Mouse (Mus musculus): ENCODE measurements around the gene Paqr7. TPM values are rescaled to one million over a fixed set of nuclear protein-coding genes. Genes with fewer than 3 reads are reported as not detected.
A peak's percentile ranks its signal among the peaks of the same experiment; 100 is the strongest.

Paqr7 gene
- polyA plus RNA-seq, 1 experiment from 2014 or later: 2.2 TPM

DNA sequence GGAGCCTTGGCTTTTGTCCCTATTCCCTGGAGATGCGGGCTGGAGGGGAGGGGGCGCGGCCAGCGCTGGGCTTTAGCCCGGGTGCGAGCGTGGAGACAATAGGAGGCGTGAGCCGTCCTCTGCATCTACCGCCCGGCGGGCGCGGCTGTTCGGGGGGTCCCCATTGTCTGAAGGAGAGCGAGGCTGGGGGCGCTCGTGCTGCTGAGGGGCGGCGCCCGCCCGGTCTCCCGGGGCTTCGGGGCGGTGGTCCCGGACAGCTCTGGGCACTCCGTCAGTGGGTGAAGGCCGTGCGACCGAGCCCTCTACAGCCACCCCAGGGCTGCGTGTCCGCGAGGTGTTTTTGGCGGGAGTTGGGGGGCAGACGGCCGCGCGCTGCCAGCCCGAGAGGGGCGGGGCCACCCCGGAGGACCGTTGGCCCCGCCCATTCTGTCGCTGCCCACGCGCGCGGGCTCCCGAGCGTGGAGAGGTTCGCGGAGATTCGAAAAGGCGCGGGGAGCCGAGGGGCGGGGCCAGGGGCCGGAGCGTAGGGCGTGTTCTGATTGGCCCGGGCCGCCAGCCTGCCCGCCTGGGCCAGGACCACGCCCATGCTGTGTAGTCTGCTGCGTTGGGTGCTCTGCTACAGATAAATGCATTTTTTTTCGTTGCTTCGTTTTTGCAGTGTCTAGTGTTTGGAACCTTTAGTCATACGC, 27.8 kb upstream of the Paqr7 start:
- no peaks in the 10 kb centered on the region for H3K9me3 ChIP-seq (ENCODE audit: control insufficient read depth, low read length)
- H3K4me1 ChIP-seq (ENCODE audit: control insufficient read depth, insufficient read depth, low read length): peaks cover 9% of the 10 kb centered on the region; the same call in 1 of the 2 replicates
- H3K9ac ChIP-seq (ENCODE audit: low read length): peak overlapping the region; percentile 98
- H3K4me3 ChIP-seq (ENCODE audit: low read depth, low read length): peak overlapping the region; percentile 96
- no peaks in the 10 kb centered on the region for H3K27me3 ChIP-seq (ENCODE audit: control insufficient read depth, insufficient read depth, low read length)
- ATAC-seq (ENCODE audit: insufficient read depth, low FRiP score, low TSS enrichment): peak; percentile 86
- peaks cover 14% of the 10 kb centered on the region for H3K36me3 ChIP-seq (ENCODE audit: control insufficient read depth, insufficient read depth, low read length)
- under 1% methylated on average over 57 of the region's 68 CpGs for WGBS
- peak overlapping the region; percentile 95 for H3K27ac ChIP-seq (ENCODE audit: low read depth, low read length)
- peak overlapping the region; percentile 89 for H3K4me2 ChIP-seq (ENCODE audit: low read depth)
- DNase-seq (ENCODE audit: low spot score): peak; percentile 98

- DNase-seq (ENCODE audit: low spot score): peak; percentile 53
- Histone ChIP-seq H3K4me3 (ENCODE audit: low read depth, low read length) (peak overlapping the region; percentile 96), H3K9me3 (ENCODE audit: control insufficient read depth, low read length) (no peaks in the 10 kb centered on the region), H3K4me1 (ENCODE audit: control insufficient read depth, insufficient read depth, low read length) (peaks cover 9% of the 10 kb centered on the region; the same call in 1 of the 2 replicates), H3K27ac (ENCODE audit: low read depth, low read length) (peak overlapping the region; percentile 95), H3K27me3 (ENCODE audit: control insufficient read depth, insufficient read depth, low read length) (no peaks in the 10 kb centered on the region), H3K4me2 (ENCODE audit: low read depth) (peak overlapping the region; percentile 89), H3K9ac (ENCODE audit: low read length) (peak overlapping the region; percentile 98), H3K36me3 (ENCODE audit: control insufficient read depth, insufficient read depth, low read length) (peaks cover 20% of the 10 kb centered on the region)
- ATAC-seq (ENCODE audit: insufficient read depth, low FRiP score, low TSS enrichment): no peak
- 13% methylated on average over 6 of the region's 6 CpGs for WGBS
These were observed 27.1 kb upstream of the Paqr7 start for GRCm38 (mm10) chr4:134469341-134469796.

DNA sequence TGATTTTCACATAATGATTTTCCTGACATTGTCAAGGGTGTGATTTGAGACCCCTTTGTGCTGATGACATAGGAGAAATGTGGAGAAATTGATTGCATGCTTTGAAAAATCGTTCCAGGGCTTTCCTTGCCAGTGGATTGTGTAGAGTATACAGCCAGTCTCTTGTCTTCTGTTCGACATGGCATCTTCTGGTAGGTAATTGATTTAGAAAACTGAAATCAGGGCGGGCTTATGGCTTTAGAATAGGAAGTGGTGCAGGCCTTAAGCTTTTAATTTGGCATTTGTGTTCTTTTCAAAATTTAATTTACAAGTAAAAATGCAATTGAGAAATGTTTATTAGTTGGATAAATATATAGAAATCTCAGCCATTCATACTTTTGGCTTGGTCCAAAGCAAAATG, 26.5 kb upstream of the Paqr7 start:
- ATAC-seq (ENCODE audit: insufficient read depth, low FRiP score, low TSS enrichment) (no peak), DNase-seq (ENCODE audit: low spot score) (no peak)
- WGBS: 62% methylated on average over 3 of the region's 3 CpGs
- Histone ChIP-seq H3K9ac (ENCODE audit: low read length) (peak overlapping the region; percentile 50; the same call in 1 of the 2 replicates), H3K27ac (ENCODE audit: low read depth, low read length) (no peak overlapping the region), H3K27me3 (ENCODE audit: control insufficient read depth, insufficient read depth, low read length) (no peaks in the 10 kb centered on the region), H3K4me1 (ENCODE audit: control insufficient read depth, insufficient read depth, low read length) (peaks cover 9% of the 10 kb centered on the region; the same call in 1 of the 2 replicates), H3K4me3 (ENCODE audit: low read depth, low read length) (peak overlapping the region; percentile 96), H3K4me2 (ENCODE audit: low read depth) (peak overlapping the region; percentile 89), H3K36me3 (ENCODE audit: control insufficient read depth, insufficient read depth, low read length) (peaks cover 26% of the 10 kb centered on the region), H3K9me3 (ENCODE audit: control insufficient read depth, low read length) (no peaks in the 10 kb centered on the region)

GRCm38 (mm10) chr4:134471469-134471868, 25.0 kb upstream of the Paqr7 start:
- H3K36me3 ChIP-seq (ENCODE audit: control insufficient read depth, insufficient read depth, low read length): peaks cover 33% of the 10 kb centered on the region
- H3K4me1 ChIP-seq (ENCODE audit: control insufficient read depth, insufficient read depth, low read length): peaks cover 3% of the 10 kb centered on the region; the same call in 1 of the 2 replicates
- H3K4me2 ChIP-seq (ENCODE audit: low read depth): peak overlapping the region; percentile 46
- no peak for ATAC-seq (ENCODE audit: insufficient read depth, low FRiP score, low TSS enrichment)
- no peak overlapping the region for H3K27ac ChIP-seq (ENCODE audit: low read depth, low read length)
- no peaks in the 10 kb centered on the region for H3K27me3 ChIP-seq (ENCODE audit: control insufficient read depth, insufficient read depth, low read length)
- DNase-seq (ENCODE audit: low spot score): no peak
- H3K4me3 ChIP-seq (ENCODE audit: low read depth, low read length): 0 out of 2 replicates have a peak overlapping the region, but pooled peaks have one; percentile 6
- no peaks in the 10 kb centered on the region for H3K9me3 ChIP-seq (ENCODE audit: control insufficient read depth, low read length)
- no peak overlapping the region; the same call in 1 of the 2 replicates for H3K9ac ChIP-seq (ENCODE audit: low read length)

- Histone ChIP-seq H3K27me3 (ENCODE audit: control insufficient read depth, insufficient read depth, low read length) (no peaks in the 10 kb centered on the region), H3K4me3 (ENCODE audit: low read depth, low read length) (no peak overlapping the region), H3K4me1 (ENCODE audit: control insufficient read depth, insufficient read depth, low read length) (peaks cover 3% of the 10 kb centered on the region; the same call in 1 of the 2 replicates), H3K27ac (ENCODE audit: low read depth, low read length) (0 out of 2 replicates have a peak overlapping the region, but pooled peaks have one; percentile 44), H3K36me3 (ENCODE audit: control insufficient read depth, insufficient read depth, low read length) (peaks cover 35% of the 10 kb centered on the region), H3K9me3 (ENCODE audit: control insufficient read depth, low read length) (no peaks in the 10 kb centered on the region), H3K4me2 (ENCODE audit: low read depth) (no peak overlapping the region), H3K9ac (ENCODE audit: low read length) (no peak overlapping the region)
- DNase-seq (ENCODE audit: low spot score) (no peak), ATAC-seq (ENCODE audit: insufficient read depth, low FRiP score, low TSS enrichment) (no peak)
- 72% methylated on average over 4 of the region's 4 CpGs for WGBS
These were observed 22.7 kb upstream of the Paqr7 start for GRCm38 (mm10) chr4:134473764-134474163.

DNA sequence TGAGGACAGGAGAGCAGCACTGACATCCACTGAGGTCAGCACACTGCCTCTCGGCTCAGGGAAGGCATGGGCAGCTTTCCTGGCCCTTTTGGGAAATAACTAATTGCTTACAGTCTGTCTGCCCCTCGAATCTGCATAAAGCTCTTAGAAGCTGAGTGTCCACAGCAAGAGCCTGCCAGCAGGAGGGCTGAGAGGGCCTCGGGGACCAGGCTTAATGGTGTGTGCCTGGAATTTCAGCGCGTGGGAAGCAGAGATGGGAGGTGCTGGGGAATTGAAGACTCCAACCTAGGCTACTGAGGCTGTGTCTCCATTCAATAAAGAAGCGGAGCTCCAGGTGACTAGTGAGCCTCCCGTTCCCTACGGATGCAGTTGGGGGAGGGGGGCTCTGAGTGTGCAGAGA, 22.3 kb upstream of the Paqr7 start:
- Histone ChIP-seq H3K9ac (ENCODE audit: low read length) (no peak overlapping the region), H3K27me3 (ENCODE audit: control insufficient read depth, insufficient read depth, low read length) (no peaks in the 10 kb centered on the region), H3K4me3 (ENCODE audit: low read depth, low read length) (no peak overlapping the region), H3K9me3 (ENCODE audit: control insufficient read depth, low read length) (no peaks in the 10 kb centered on the region), H3K27ac (ENCODE audit: low read depth, low read length) (no peak overlapping the region), H3K4me2 (ENCODE audit: low read depth) (no peak overlapping the region), H3K36me3 (ENCODE audit: control insufficient read depth, insufficient read depth, low read length) (peaks cover 35% of the 10 kb centered on the region), H3K4me1 (ENCODE audit: control insufficient read depth, insufficient read depth, low read length) (peaks cover 3% of the 10 kb centered on the region; the same call in 1 of the 2 replicates)
- ATAC-seq (ENCODE audit: insufficient read depth, low FRiP score, low TSS enrichment) (no peak), DNase-seq (ENCODE audit: low spot score) (no peak)
- 63% methylated on average over 8 of the region's 8 CpGs for WGBS

- DNase-seq (ENCODE audit: low spot score) (no peak), ATAC-seq (ENCODE audit: insufficient read depth, low FRiP score, low TSS enrichment) (0 out of 2 replicates have a peak, but pooled peaks have one; percentile 7)
- Histone ChIP-seq H3K27ac (ENCODE audit: low read depth, low read length) (no peak overlapping the region), H3K4me1 (ENCODE audit: control insufficient read depth, insufficient read depth, low read length) (peaks cover 3% of the 10 kb centered on the region; the same call in 1 of the 2 replicates), H3K36me3 (ENCODE audit: control insufficient read depth, insufficient read depth, low read length) (peaks cover 26% of the 10 kb centered on the region), H3K4me3 (ENCODE audit: low read depth, low read length) (no peak overlapping the region), H3K4me2 (ENCODE audit: low read depth) (no peak overlapping the region), H3K9ac (ENCODE audit: low read length) (no peak overlapping the region), H3K9me3 (ENCODE audit: control insufficient read depth, low read length) (no peaks in the 10 kb centered on the region), H3K27me3 (ENCODE audit: control insufficient read depth, insufficient read depth, low read length) (no peaks in the 10 kb centered on the region)
- 93% methylated on average over 8 of the region's 8 CpGs for WGBS
These were observed 19.6 kb upstream of the Paqr7 start for GRCm38 (mm10) chr4:134476899-134477298.

DNA sequence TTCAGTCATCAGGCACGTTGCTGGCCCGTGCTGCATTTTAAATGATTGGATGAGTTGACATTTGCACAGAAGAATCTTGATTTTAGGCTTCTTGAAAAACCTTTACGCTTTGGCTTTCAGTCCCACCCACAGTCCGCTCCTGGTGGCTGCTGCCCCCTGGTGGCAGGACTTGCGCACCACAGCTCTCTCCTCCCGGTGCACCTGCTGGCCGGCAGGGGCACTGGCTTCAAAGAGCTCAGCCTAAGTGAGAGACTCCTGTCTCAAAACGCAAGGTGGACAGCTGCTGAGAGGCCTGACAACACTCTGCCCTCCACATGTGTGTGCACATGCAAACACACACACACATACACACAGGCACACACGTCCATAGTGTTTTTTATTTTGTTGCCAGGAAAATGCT, 18.5 kb upstream of the Paqr7 start:
- DNase-seq (ENCODE audit: low spot score): peak; percentile 90
- Histone ChIP-seq H3K4me3 (ENCODE audit: low read depth, low read length) (no peak overlapping the region), H3K27ac (ENCODE audit: low read depth, low read length) (no peak overlapping the region), H3K9me3 (ENCODE audit: control insufficient read depth, low read length) (no peaks in the 10 kb centered on the region), H3K9ac (ENCODE audit: low read length) (peak overlapping the region; percentile 2; the same call in 1 of the 2 replicates), H3K4me2 (ENCODE audit: low read depth) (no peak overlapping the region), H3K27me3 (ENCODE audit: control insufficient read depth, insufficient read depth, low read length) (no peaks in the 10 kb centered on the region), H3K4me1 (ENCODE audit: control insufficient read depth, insufficient read depth, low read length) (peaks cover under 1% of the 10 kb centered on the region; the same call in 1 of the 2 replicates), H3K36me3 (ENCODE audit: control insufficient read depth, insufficient read depth, low read length) (peaks cover 22% of the 10 kb centered on the region)
- peak; percentile 56 for ATAC-seq (ENCODE audit: insufficient read depth, low FRiP score, low TSS enrichment)
- 9% methylated on average over 9 of the region's 9 CpGs for WGBS

GRCm38 (mm10) chr4:134479839-134480238, 16.7 kb upstream of the Paqr7 start:
- 91% methylated on average over 4 of the region's 4 CpGs for WGBS
- Histone ChIP-seq H3K9ac (ENCODE audit: low read length) (no peak overlapping the region), H3K4me1 (ENCODE audit: control insufficient read depth, insufficient read depth, low read length) (no peaks in the 10 kb centered on the region), H3K27me3 (ENCODE audit: control insufficient read depth, insufficient read depth, low read length) (no peaks in the 10 kb centered on the region), H3K27ac (ENCODE audit: low read depth, low read length) (no peak overlapping the region), H3K36me3 (ENCODE audit: control insufficient read depth, insufficient read depth, low read length) (peaks cover 10% of the 10 kb centered on the region), H3K4me3 (ENCODE audit: low read depth, low read length) (no peak overlapping the region), H3K4me2 (ENCODE audit: low read depth) (no peak overlapping the region), H3K9me3 (ENCODE audit: control insufficient read depth, low read length) (no peaks in the 10 kb centered on the region)
- DNase-seq (ENCODE audit: low spot score): no peak
- ATAC-seq (ENCODE audit: insufficient read depth, low FRiP score, low TSS enrichment): no peak
